Mouse (Mus musculus): ENCODE measurements at regions not wholly inside any gene's neighbourhood (a gene's known extent, or its start where the extent isn't known, plus 50 kb on each side); places are given as distances from the start of the nearest gene placed in this dataset.

DNA sequence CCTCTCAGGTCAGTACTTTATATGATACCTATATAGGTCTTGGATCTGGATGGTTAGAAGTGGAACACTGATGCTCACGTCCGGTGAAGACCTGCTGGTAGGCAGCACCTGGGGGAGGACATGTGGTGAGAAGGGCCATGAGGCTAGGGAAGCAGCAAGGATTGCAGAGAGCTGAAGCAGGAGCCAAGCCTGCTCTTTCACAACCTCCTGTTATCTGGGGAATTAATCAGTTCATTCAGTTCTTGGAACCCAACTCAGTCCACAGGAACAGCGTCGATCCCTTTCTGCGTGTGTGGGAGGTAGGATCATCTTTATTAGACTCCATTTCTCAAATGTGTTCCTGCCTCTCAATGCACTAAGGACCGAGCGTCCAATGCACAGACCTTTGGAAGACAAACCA, 107.9 kb upstream of the Ofcc1 start:
- H3K27me3 ChIP-seq: no peaks in the 10 kb centered on the region
- H3K36me3 ChIP-seq: no peaks in the 10 kb centered on the region
- WGBS: 90% methylated on average over 7 of the region's 7 CpGs
- no peaks in the 10 kb centered on the region for H3K9me3 ChIP-seq
- no peak overlapping the region for H3K9ac ChIP-seq
- H3K4me3 ChIP-seq: no peak overlapping the region
- no peak for ATAC-seq (ENCODE audit: borderline replicate concordance, extremely low read depth, low FRiP score, low TSS enrichment)
- H3K4me1 ChIP-seq: no peaks in the 10 kb centered on the region
- no peak overlapping the region for H3K27ac ChIP-seq
- H3K4me2 ChIP-seq: no peak overlapping the region

DNA sequence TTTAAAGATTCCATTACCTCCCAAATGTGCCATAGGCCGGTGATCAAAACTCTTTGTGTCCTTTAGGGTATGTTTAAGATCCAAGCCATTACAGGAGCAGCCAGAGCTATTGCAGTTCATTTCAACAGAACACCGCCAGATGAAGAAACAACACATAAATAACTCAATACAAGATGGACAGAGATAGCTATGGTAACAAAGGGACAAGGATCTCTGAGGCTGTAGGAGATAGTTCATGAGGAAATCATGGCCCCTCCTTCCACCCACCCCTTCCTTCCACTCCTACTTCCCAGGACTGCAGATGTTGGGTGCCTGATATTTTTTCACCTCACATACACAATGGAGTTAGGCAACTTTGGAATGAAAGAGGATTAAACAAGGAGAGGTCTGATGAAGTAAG, 92.1 kb upstream of the Ofcc1 start:
- H3K27me3 ChIP-seq: no peaks in the 10 kb centered on the region
- no peaks in the 10 kb centered on the region for H3K4me1 ChIP-seq
- H3K4me2 ChIP-seq: no peak overlapping the region
- H3K9ac ChIP-seq: no peak overlapping the region
- WGBS: 80% methylated on average over 2 of the region's 2 CpGs
- ATAC-seq (ENCODE audit: borderline replicate concordance, extremely low read depth, low FRiP score, low TSS enrichment): no peak
- no peaks in the 10 kb centered on the region for H3K36me3 ChIP-seq
- H3K4me3 ChIP-seq: no peak overlapping the region
- H3K9me3 ChIP-seq: no peaks in the 10 kb centered on the region
- no peak overlapping the region for H3K27ac ChIP-seq

DNA sequence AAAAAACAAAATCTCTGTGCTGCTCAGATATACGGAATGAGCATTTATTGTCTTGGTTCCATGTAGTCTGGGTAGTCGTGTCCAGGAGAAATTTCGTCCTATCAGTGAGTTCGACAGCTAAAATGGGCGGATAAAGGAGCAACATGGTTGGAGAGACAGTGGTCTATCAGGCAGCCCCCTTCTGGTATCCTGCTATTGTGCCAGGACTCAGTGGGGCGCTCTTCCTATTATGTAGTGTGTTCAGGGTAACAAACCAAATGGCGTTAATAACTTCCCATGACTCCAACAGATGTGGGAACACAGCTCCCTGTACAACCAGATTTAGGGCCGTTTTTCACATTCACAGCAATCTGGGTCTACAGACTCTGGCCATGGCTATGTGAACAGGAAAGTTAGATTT, 68.6 kb upstream of the Ofcc1 start:
- no peak for ATAC-seq (ENCODE audit: borderline replicate concordance, extremely low read depth, low FRiP score, low TSS enrichment)
- H3K4me3 ChIP-seq: no peak overlapping the region
- 86% methylated on average over 8 of the region's 8 CpGs for WGBS
- H3K27me3 ChIP-seq: no peaks in the 10 kb centered on the region
- H3K4me2 ChIP-seq: no peak overlapping the region
- no peak overlapping the region for H3K9ac ChIP-seq
- H3K36me3 ChIP-seq: no peaks in the 10 kb centered on the region
- H3K4me1 ChIP-seq: no peaks in the 10 kb centered on the region
- H3K9me3 ChIP-seq: no peaks in the 10 kb centered on the region
- H3K27ac ChIP-seq: no peak overlapping the region

DNA sequence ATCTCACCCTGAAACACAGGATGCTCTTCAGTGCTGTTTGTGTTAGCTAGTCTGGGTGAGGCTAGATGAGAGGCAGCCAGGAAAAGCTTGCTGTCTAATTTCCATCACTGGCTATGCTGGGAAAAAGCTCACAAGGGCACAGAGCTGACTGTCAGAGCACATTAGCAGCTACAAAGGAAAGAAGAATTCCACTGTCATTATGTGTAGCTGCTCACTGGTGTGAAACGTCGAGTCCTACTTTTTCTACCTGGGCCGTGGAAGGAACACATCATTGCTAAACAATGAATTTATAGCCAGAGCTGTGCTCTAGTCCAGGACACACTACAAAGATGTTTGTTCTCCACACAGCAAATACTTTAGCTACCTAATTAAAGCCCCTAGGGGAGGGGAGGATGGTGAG, 61.8 kb upstream of the Ofcc1 start:
- Histone ChIP-seq H3K36me3 (no peaks in the 10 kb centered on the region), H3K4me1 (no peaks in the 10 kb centered on the region), H3K27me3 (no peaks in the 10 kb centered on the region), H3K4me2 (no peak overlapping the region), H3K9me3 (no peaks in the 10 kb centered on the region), H3K4me3 (no peak overlapping the region), H3K9ac (no peak overlapping the region), H3K27ac (no peak overlapping the region)
- no peak for ATAC-seq (ENCODE audit: borderline replicate concordance, extremely low read depth, low FRiP score, low TSS enrichment)
- 68% methylated on average over 3 of the region's 3 CpGs for WGBS

DNA sequence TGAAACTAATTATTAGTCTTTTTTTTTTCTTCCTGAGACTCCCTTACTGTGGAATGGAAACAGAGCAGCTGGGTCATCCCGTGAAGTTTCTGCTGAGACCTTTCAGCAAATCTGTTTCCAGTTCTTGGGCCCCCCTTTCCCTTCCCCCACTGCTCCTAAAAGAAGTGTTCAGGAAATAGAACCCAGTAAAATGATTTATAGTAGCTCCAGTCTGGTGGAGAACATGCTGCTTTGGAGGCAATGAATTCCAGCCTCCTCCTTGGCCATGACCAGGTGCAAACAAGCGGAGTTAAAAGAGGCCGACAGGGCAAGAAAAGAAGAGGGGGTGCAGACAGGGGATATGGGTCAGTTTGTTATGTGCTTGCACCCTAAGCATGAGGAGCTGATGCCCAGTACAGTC, 56.6 kb upstream of the Ofcc1 start:
- no peaks in the 10 kb centered on the region for H3K9me3 ChIP-seq
- H3K9ac ChIP-seq: no peak overlapping the region
- H3K4me3 ChIP-seq: no peak overlapping the region
- 68% methylated on average over 3 of the region's 3 CpGs for WGBS
- no peaks in the 10 kb centered on the region for H3K36me3 ChIP-seq
- no peak overlapping the region for H3K27ac ChIP-seq
- no peaks in the 10 kb centered on the region for H3K4me1 ChIP-seq
- H3K27me3 ChIP-seq: no peaks in the 10 kb centered on the region
- H3K4me2 ChIP-seq: no peak overlapping the region
- no peak for ATAC-seq (ENCODE audit: borderline replicate concordance, extremely low read depth, low FRiP score, low TSS enrichment)

DNA sequence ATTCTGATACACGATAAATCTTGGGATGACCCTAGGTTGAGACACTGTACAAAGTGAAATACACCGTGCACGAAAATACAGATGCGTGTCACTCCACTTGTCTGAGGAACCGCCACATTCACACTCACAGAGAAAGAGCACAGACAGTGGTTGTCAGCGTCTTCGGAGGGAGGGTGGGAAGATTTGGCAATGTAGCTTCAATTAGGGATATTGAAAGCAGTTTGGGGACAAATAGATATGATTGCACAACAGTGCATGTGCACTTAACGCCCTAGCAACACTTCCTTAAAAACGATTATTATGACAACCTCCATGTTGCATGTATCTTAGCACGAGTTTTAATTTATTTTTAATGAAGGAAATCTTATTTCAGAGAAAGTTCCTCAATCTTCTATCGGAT, 51.8 kb upstream of the Ofcc1 start:
- Histone ChIP-seq H3K4me1 (no peaks in the 10 kb centered on the region), H3K27ac (no peak overlapping the region), H3K4me2 (no peak overlapping the region), H3K9me3 (no peaks in the 10 kb centered on the region), H3K27me3 (no peaks in the 10 kb centered on the region), H3K36me3 (no peaks in the 10 kb centered on the region), H3K4me3 (no peak overlapping the region), H3K9ac (no peak overlapping the region)
- no peak for ATAC-seq (ENCODE audit: borderline replicate concordance, extremely low read depth, low FRiP score, low TSS enrichment)
- 73% methylated on average over 11 of the region's 11 CpGs for WGBS
